Mouse (Mus musculus): ENCODE data around the gene Myrfl. TPM values are rescaled to one million over a fixed set of nuclear protein-coding genes. Genes with fewer than 3 reads are reported as not detected.

Myrfl gene
- polyA plus RNA-seq, 1 experiment = 22.8 TPM

DNA sequence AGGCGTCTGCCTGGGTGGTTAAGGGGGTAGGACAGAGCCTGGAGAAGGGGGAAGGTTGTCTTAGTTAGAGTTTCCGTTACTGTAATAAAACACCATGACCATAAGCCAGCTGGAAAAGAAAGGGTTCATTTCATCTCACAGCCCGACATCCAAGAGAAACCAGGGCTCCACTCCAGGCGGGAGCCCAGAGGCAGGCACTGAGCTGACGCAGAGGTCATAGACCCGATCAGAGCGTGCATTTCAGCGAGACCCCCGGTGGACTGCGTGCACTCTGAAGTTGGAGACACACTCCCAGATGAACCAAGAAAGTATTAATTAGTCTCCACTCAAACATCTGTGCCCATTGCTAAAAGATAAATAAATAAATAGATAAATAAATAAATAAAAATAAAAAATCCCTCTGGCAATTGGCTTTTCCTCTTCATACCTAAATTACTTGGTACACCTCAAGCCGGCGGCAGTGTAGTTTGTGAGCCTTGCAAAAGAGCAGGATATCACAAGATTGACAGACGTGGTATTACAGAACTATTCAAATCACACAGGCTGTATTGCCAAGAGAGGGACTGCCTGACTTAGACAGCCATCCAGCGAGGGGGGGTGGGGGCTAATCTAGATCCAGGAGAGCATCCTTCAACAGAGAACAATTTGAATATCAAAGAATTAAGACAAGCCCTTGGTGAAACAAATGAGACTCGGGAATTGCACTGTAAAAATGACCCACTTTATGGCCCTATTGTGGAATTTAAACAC is 81.2 kb downstream of the Myrfl start:
- H3K36me3 ChIP-seq (ENCODE audit: control insufficient read depth, insufficient read depth, low read length) = peaks cover 30% of the 10 kb centered on the region
- H3K4me1 ChIP-seq (ENCODE audit: control insufficient read depth, insufficient read depth, insufficient read length, low read length) = no peaks in the 10 kb centered on the region
- no peak overlapping the region for H3K4me3 ChIP-seq (ENCODE audit: low read depth, low read length)
- H3K27me3 ChIP-seq (ENCODE audit: control insufficient read depth, insufficient read depth, low read length) = no peaks in the 10 kb centered on the region
- H3K27ac ChIP-seq (ENCODE audit: insufficient read depth, low read depth, low read length) = no peak overlapping the region
- TF ChIP-seq POLR2A (IDR thresholded peaks at IDR 0.05; ENCODE audit: low read depth, low read length) = no peak
- no peak for TF ChIP-seq CTCF (IDR thresholded peaks at IDR 0.05; ENCODE audit: extremely low read depth, insufficient read length, insufficient replicate concordance, low read depth, low read length)
- WGBS = 78% methylated on average over 15 of the region's 15 CpGs

DNA sequence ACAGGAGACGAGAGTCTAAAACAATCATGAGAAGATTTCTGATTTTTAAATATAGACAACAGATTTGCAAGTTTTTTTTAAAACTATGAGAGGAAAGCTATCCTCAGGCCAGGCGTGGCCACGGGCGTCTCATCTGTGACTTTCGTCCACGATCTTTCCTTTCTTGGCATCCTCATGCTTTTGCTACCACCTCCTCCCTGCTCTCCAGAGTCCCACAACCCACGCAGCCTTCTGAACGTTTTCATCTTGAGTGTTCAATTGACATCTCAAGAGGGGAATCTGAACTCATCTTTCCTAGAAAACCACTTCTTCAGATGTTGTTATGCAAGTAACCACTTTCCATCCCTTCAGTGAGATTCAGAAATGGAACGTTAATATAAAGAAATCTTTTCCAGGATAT is 83.6 kb downstream of the Myrfl start:
- Histone ChIP-seq H3K36me3 (ENCODE audit: control insufficient read depth, insufficient read depth, low read length) (peaks cover 28% of the 10 kb centered on the region), H3K4me3 (ENCODE audit: low read depth, low read length) (no peak overlapping the region), H3K27ac (ENCODE audit: insufficient read depth, low read depth, low read length) (no peak overlapping the region), H3K4me1 (ENCODE audit: control insufficient read depth, insufficient read depth, insufficient read length, low read length) (no peaks in the 10 kb centered on the region), H3K27me3 (ENCODE audit: control insufficient read depth, insufficient read depth, low read length) (no peaks in the 10 kb centered on the region)
- TF ChIP-seq CTCF (IDR thresholded peaks at IDR 0.05; ENCODE audit: extremely low read depth, insufficient read length, insufficient replicate concordance, low read depth, low read length) (no peak), POLR2A (IDR thresholded peaks at IDR 0.05; ENCODE audit: low read depth, low read length) (no peak)
- WGBS = 85% methylated on average over 9 of the region's 9 CpGs

DNA sequence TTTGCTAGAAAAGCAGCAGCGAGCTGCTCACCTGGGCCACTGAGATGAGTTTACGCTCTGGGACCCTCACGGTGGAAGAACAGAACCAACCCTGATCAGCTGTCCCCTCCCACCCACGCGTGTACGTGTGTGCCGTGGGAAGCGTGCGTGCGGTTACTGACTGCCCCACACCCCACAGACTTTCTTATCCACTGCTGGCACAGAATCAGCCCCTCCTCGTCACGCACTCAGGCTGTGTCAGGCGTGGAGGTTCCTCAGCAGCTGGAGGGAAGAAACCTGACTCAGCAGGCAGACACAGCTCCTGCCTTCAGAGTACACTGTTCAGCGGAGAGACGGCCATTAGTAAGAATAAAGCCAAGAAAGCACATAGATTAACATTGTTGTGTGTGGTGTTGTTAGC is 86.0 kb downstream of the Myrfl start:
- TF ChIP-seq POLR2A (IDR thresholded peaks at IDR 0.05; ENCODE audit: low read depth, low read length) (no peak), CTCF (IDR thresholded peaks at IDR 0.05; ENCODE audit: extremely low read depth, insufficient read length, insufficient replicate concordance, low read depth, low read length) (no peak)
- Histone ChIP-seq H3K4me1 (ENCODE audit: control insufficient read depth, insufficient read depth, insufficient read length, low read length) (no peaks in the 10 kb centered on the region), H3K27ac (ENCODE audit: insufficient read depth, low read depth, low read length) (no peak overlapping the region), H3K36me3 (ENCODE audit: control insufficient read depth, insufficient read depth, low read length) (peaks cover 9% of the 10 kb centered on the region), H3K4me3 (ENCODE audit: low read depth, low read length) (no peak overlapping the region), H3K27me3 (ENCODE audit: control insufficient read depth, insufficient read depth, low read length) (no peaks in the 10 kb centered on the region)
- 89% methylated on average over 15 of the region's 15 CpGs for WGBS

DNA sequence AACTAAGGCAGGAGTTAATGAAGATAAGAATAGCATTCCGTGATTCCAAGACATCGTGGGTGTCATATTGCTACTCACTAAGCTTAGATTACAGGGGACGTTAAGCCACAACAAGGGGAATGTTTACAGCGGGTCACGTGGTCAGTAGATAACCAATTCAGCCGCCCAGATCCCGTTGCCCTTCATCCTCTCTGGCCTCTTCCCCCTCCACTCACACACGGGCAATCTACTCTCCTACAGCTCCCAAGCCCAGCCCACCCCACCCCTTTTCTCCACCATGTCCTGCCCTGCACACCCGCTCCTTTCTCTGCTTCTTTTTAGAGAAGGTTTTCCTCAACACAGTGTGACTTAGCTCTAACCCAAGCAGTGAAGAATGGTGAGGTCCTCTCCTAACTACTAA is 87.3 kb downstream of the Myrfl start:
- H3K27ac ChIP-seq (ENCODE audit: insufficient read depth, low read depth, low read length) = no peak overlapping the region
- H3K36me3 ChIP-seq (ENCODE audit: control insufficient read depth, insufficient read depth, low read length) = peaks cover 3% of the 10 kb centered on the region
- no peak overlapping the region for H3K4me3 ChIP-seq (ENCODE audit: low read depth, low read length)
- 75% methylated on average over 9 of the region's 9 CpGs for WGBS
- no peaks in the 10 kb centered on the region for H3K27me3 ChIP-seq (ENCODE audit: control insufficient read depth, insufficient read depth, low read length)
- TF ChIP-seq POLR2A (IDR thresholded peaks at IDR 0.05; ENCODE audit: low read depth, low read length) (no peak), CTCF (IDR thresholded peaks at IDR 0.05; ENCODE audit: extremely low read depth, insufficient read length, insufficient replicate concordance, low read depth, low read length) (no peak)
- no peaks in the 10 kb centered on the region for H3K4me1 ChIP-seq (ENCODE audit: control insufficient read depth, insufficient read depth, insufficient read length, low read length)

DNA sequence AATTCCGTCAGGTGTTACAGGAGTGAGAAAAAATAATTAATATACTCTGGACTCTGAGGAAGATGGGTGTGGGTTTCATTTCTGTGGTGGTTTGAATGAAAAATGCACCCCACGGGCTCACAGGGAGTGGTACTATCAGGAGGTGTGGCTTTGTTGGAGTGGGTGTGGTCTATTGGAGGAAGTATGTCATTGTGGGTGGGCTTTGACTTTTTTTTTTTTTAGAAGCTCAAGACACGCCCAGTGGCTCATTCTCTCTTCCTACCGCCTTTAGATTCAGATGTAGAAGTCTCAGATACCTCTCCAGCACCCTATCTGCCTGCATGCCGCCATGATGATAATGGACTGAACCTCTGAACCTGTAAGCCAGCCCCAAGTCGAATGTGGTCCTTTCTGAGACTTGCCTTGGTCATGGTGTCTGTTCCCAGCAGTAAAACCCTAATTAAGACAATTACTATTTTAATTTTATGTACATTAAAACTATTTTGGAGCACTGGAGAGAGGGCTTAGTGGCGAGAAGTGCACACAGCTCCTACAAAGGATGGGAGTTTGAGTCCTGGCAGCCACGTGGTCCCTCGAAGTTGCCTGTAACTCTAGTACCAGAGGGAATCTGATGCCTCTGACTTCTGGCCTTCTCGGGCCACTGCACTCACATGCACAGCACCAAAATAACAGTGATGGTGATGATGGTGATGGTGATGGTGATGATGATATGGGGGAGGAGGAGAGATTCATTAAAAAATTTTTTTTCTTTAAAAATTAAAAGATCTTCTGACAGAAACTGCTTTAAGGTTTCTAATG is 88.0 kb downstream of the Myrfl start:
- H3K27ac ChIP-seq (ENCODE audit: insufficient read depth, low read depth, low read length) = no peak overlapping the region
- H3K4me3 ChIP-seq (ENCODE audit: low read depth, low read length) = no peak overlapping the region
- 88% methylated on average over 10 of the region's 10 CpGs for WGBS
- no peaks in the 10 kb centered on the region for H3K27me3 ChIP-seq (ENCODE audit: control insufficient read depth, insufficient read depth, low read length)
- H3K4me1 ChIP-seq (ENCODE audit: control insufficient read depth, insufficient read depth, insufficient read length, low read length) = no peaks in the 10 kb centered on the region
- TF ChIP-seq CTCF (IDR thresholded peaks at IDR 0.05; ENCODE audit: extremely low read depth, insufficient read length, insufficient replicate concordance, low read depth, low read length) (no peak), POLR2A (IDR thresholded peaks at IDR 0.05; ENCODE audit: low read depth, low read length) (no peak)
- H3K36me3 ChIP-seq (ENCODE audit: control insufficient read depth, insufficient read depth, low read length) = peaks cover 3% of the 10 kb centered on the region

DNA sequence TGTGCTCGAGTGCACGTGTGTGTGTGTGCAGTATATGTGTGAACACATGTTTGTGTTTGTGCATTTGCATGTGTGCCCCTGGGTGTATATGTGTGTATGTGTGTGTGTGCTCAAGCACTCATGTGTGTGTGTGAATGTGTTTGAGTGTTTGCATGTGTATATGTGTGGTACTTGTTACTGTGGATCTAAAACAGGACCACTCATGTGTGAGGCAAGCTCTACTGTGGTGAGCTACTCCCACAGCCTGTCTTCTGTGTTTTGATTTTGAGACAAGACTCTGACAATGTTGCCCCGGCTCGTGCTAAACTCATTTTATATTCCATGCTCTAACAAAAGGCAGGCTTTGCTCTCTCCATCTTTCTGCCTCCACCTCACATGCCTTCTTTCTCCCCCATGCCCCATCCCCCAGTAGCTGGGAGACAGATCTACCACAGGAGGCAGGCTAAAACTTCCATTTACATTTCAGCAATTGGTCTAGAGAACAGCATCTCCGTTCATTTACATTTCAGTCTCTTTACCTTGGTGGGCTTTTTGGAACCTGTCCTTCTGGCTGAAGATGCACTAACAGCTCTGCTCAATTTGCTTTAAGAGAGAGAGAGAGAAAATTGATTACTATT is 94.4 kb downstream of the Myrfl start:
- Histone ChIP-seq H3K36me3 (ENCODE audit: control insufficient read depth, insufficient read depth, low read length) (peaks cover 14% of the 10 kb centered on the region), H3K4me1 (ENCODE audit: control insufficient read depth, insufficient read depth, insufficient read length, low read length) (no peaks in the 10 kb centered on the region), H3K27ac (ENCODE audit: insufficient read depth, low read depth, low read length) (no peak overlapping the region), H3K4me3 (ENCODE audit: low read depth, low read length) (no peak overlapping the region), H3K27me3 (ENCODE audit: control insufficient read depth, insufficient read depth, low read length) (no peaks in the 10 kb centered on the region)
- TF ChIP-seq POLR2A (IDR thresholded peaks at IDR 0.05; ENCODE audit: low read depth, low read length) (no peak), CTCF (IDR thresholded peaks at IDR 0.05; ENCODE audit: extremely low read depth, insufficient read length, insufficient replicate concordance, low read depth, low read length) (no peak)
- 77% methylated on average over 5 of the region's 5 CpGs for WGBS

DNA sequence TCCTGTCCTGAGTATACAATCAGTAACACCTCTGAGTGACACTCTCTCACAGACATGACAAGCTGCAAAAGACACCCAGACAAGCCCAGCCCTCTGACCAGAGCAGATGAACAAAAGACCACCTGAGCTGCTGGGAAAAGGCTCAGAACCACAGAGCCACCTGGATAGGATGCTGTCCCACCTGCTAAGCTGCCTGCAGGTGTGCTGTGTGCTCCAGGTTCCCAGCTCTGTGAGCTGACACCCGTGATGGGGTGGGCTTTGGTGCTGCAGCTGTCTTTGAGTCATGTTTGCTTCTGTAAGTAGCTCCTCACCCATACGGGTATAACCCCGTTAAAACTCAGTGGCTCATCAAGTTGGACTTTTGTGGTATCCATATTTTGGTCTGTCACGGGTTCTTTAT is 95.4 kb downstream of the Myrfl start:
- TF ChIP-seq POLR2A (IDR thresholded peaks at IDR 0.05; ENCODE audit: low read depth, low read length) (no peak), CTCF (IDR thresholded peaks at IDR 0.05; ENCODE audit: extremely low read depth, insufficient read length, insufficient replicate concordance, low read depth, low read length) (no peak)
- H3K4me1 ChIP-seq (ENCODE audit: control insufficient read depth, insufficient read depth, insufficient read length, low read length) = no peaks in the 10 kb centered on the region
- 64% methylated on average over 4 of the region's 4 CpGs for WGBS
- no peak overlapping the region for H3K27ac ChIP-seq (ENCODE audit: insufficient read depth, low read depth, low read length)
- H3K36me3 ChIP-seq (ENCODE audit: control insufficient read depth, insufficient read depth, low read length) = peaks cover 18% of the 10 kb centered on the region
- H3K27me3 ChIP-seq (ENCODE audit: control insufficient read depth, insufficient read depth, low read length) = no peaks in the 10 kb centered on the region
- no peak overlapping the region for H3K4me3 ChIP-seq (ENCODE audit: low read depth, low read length)

All from small intestine, adult 2 months (tissue).